8 mouse cellular contexts compared by ENCODE assay signal in the genomic region with DNA sequence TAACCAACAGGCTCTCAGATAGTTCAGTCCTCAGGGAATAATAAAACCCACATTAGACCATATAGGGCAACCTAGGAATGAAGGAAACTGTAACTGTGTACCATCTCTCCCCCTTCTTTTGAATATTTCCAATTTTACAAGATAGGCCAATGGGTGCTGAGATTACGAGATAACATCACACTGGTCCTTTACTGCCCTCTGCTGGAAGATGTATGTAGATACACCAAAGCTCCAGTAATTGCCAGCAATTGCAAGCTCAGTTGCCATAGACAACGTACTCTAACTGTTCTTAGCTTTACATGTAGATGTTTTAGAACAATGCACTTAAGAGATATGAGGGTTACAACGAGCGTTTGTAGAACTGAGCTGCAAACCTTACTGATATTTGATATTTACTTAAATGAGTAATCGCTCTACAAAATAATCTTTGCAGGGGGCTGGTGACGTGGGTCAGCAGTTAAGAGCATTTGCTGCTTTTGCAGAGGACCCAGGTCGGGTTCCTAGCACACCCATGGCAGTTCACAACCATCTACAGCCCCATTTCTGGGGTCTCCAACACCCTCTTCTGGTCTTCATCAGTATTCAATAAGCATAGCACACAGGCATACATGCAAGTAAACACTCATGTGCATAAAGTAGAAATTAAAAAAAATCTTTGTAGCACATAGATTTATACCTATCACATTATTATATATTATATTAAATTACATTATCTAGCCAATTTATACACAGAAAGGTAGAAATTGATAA. TPM values are rescaled to one million over a fixed set of nuclear protein-coding genes. Genes with fewer than 3 reads are reported as not detected.
A peak's percentile ranks its signal among the peaks of the same experiment; 100 is the strongest.
DNase-seq lines count a peak whose midpoint lies in the region; ATAC-seq and TF ChIP-seq lines count a peak whose summit lies in the region.

No protein-coding gene starts in this region.

- no peak overlapping the region for H3K27ac ChIP-seq in gastrocnemius, adult 2 months
- no peak overlapping the region for H3K27ac ChIP-seq in CH12.LX (ENCODE audit: insufficient read depth, low read depth)
- no peak overlapping the region for H3K27ac ChIP-seq in cerebellum, adult 2 months (ENCODE audit: insufficient read depth, low read length)
- H3K27ac ChIP-seq in lung, embryonic 16.5 days (ENCODE audit: low read length) = no peak overlapping the region

- TF ChIP-seq RAD21 in CH12.LX (IDR thresholded peaks at IDR 0.05; ENCODE audit: low read depth, low read length) = peak; percentile 85

- no peaks in the 10 kb centered on the region for H3K27me3 ChIP-seq in CH12.LX (replicated peaks)
- no peaks in the 10 kb centered on the region for H3K27me3 ChIP-seq in cerebellum, adult 2 months (ENCODE audit: control insufficient read depth, insufficient read depth, low read length)
- H3K27me3 ChIP-seq in lung, embryonic 16.5 days (ENCODE audit: control insufficient read depth, insufficient read depth, low read depth, low read length) = no peaks in the 10 kb centered on the region

- no peak for TF ChIP-seq EP300 in CH12.LX (IDR thresholded peaks at IDR 0.05; ENCODE audit: low read length)

- no peaks in the 10 kb centered on the region for H3K9me3 ChIP-seq in CH12.LX (replicated peaks; ENCODE audit: low read length)
- H3K9me3 ChIP-seq in lung, embryonic 16.5 days (ENCODE audit: control insufficient read depth, low read length) = no peaks in the 10 kb centered on the region

- no peaks in the 10 kb centered on the region for H3K79me2 ChIP-seq in CH12.LX (replicated peaks; ENCODE audit: control insufficient read depth, extremely low read depth, insufficient read depth, poor library complexity, severe bottlenecking)

- TF ChIP-seq CTCF in gastrocnemius, adult 2 months (IDR thresholded peaks at IDR 0.05) = peak; percentile 93
- TF ChIP-seq CTCF in CH12.LX (conservative IDR thresholded peaks at IDR 0.05 in 1 of 2, IDR thresholded peaks at IDR 0.05 in 1 of 2; ENCODE audit: low read depth in 2 of 2, low read length in 2 of 2) = peak; percentile 82 to 87
- peak; percentile 56; the same call in 1 of the 2 replicates for TF ChIP-seq CTCF in cerebellum, adult 2 months (IDR thresholded peaks at IDR 0.05; ENCODE audit: borderline replicate concordance, insufficient read depth, low read depth, low read length)

- WGBS in cerebellum, adult 2 months = 34% methylated on average over 7 of the region's 7 CpGs
- 34% methylated on average over 7 of the region's 7 CpGs for WGBS in lung, embryonic 16.5 days

- 0 out of 2 replicates have a peak, but pooled peaks have one; percentile 23 for ATAC-seq in lung, embryonic 16.5 days (ENCODE audit: low read depth)

- no peak for DNase-seq in gastrocnemius, adult 2 months
- no peak for DNase-seq in gastrocnemius, postnatal 25 days
- DNase-seq in CH12.LX (ENCODE audit: extremely low read depth) = peak; percentile 82
- peak in 1 of 2 experiments; percentile 56 for DNase-seq in cerebellum, adult 2 months
- peak; percentile 80 for DNase-seq in forelimb bud, embryonic 11.5 days (ENCODE audit: low read depth, low spot score)
- DNase-seq in kidney, postnatal 10 days = peak; percentile 51
- DNase-seq in retina, adult 2 months (ENCODE audit: low read depth, low spot score) = peak; percentile 67

- H3K36me3 ChIP-seq in CH12.LX (replicated peaks in 1 of 2; ENCODE audit: control insufficient read depth in 1 of 2, insufficient read depth in 1 of 2, low read length in 1 of 2) = no peaks in the 10 kb centered on the region
- H3K36me3 ChIP-seq in lung, embryonic 16.5 days (ENCODE audit: control insufficient read depth, insufficient read depth, low read length) = no peaks in the 10 kb centered on the region

- H3K4me1 ChIP-seq in CH12.LX (ENCODE audit: control insufficient read depth in 1 of 2, insufficient read depth in 2 of 2) = peaks cover 0 to 3% of the 10 kb centered on the region in 2 experiments; a peak in 1 of 4 replicates
- no peaks in the 10 kb centered on the region for H3K4me1 ChIP-seq in cerebellum, adult 2 months (ENCODE audit: control insufficient read depth, insufficient read depth, low read length)
- no peaks in the 10 kb centered on the region for H3K4me1 ChIP-seq in lung, embryonic 16.5 days (replicated peaks; ENCODE audit: control insufficient read depth, insufficient read depth, low read length)

- no peak overlapping the region for H3K4me3 ChIP-seq in gastrocnemius, adult 2 months
- no peak overlapping the region for H3K4me3 ChIP-seq in CH12.LX (replicated peaks in 1 of 3; ENCODE audit: low read depth in 2 of 3, low read length in 2 of 3, poor library complexity in 1 of 3)
- H3K4me3 ChIP-seq in cerebellum, adult 2 months (replicated peaks; ENCODE audit: insufficient read depth, low read depth, low read length) = no peak overlapping the region
- H3K4me3 ChIP-seq in lung, embryonic 16.5 days (ENCODE audit: low read length) = no peak overlapping the region

- intact Hi-C loops in gastrocnemius, adult 2 months (cut with DNase I) = loop anchor here (1.0 to 5.0 kb wide), 2 partner anchors 67 to 221 kb away; no protein-coding TSS in a partner anchor

- no peak overlapping the region for H3K9ac ChIP-seq in CH12.LX (ENCODE audit: insufficient read depth, low read depth)
- H3K9ac ChIP-seq in lung, embryonic 16.5 days (ENCODE audit: low read length) = no peak overlapping the region

- dilution Hi-C loops in CH12.LX (cut with MboI; ENCODE audit: extremely low pct_ligation_motif_present, extremely low pct_unique_long_range_greater_than_20kb, low sequenced_read_pairs) = no loop called here

- no peak overlapping the region for H3K4me2 ChIP-seq in CH12.LX (ENCODE audit: insufficient read depth, low read depth, poor library complexity, severe bottlenecking)
- no peak overlapping the region for H3K4me2 ChIP-seq in lung, embryonic 16.5 days (ENCODE audit: low read depth, low read length)

- no peak for TF ChIP-seq POLR2A in CH12.LX (IDR thresholded peaks at IDR 0.05; ENCODE audit: low read depth, low read length)
- TF ChIP-seq POLR2A in cerebellum, adult 2 months (IDR thresholded peaks at IDR 0.05; ENCODE audit: borderline replicate concordance, insufficient read depth, low read length) = no peak

- in situ Hi-C loops in CH12.LX (cut with MboI; ENCODE audit: low pct_ligation_motif_present, low pct_unique_long_range_greater_than_20kb, low sequenced_read_pairs) = loop anchor here (25.0 kb wide), 1 partner anchor 677 kb away; no protein-coding TSS in a partner anchor

TF ChIP-seq in CH12.LX, 34 proteins besides CTCF, POLR2A, EP300 and RAD21:
- TF ChIP-seq ZC3H11A (IDR thresholded peaks at IDR 0.05; ENCODE audit: low read depth, low read length) = 0 out of 2 replicates have a peak, but pooled peaks have one; percentile 10
- TF ChIP-seq USF2 (conservative IDR thresholded peaks at IDR 0.05; ENCODE audit: low read depth, low read length) = no peak
- TF ChIP-seq SMC3 (IDR thresholded peaks at IDR 0.05; ENCODE audit: low read depth, low read length) = peak; percentile 78

RNA-seq across cellular contexts. Expression of gene Prpf4b, which starts 10.5 kb away (rescaled TPM):
- total RNA-seq in gastrocnemius, adult 2 months (2021) = 10 to 100 TPM; 29.2 to 31.1 TPM
- total RNA-seq in gastrocnemius, postnatal 25 days (2021) = 10 to 100 TPM; 26.9 to 27.3 TPM
- total RNA-seq in CH12.LX (2012; rRNA removed) = 51.1 and 62.7 TPM in 2 replicates
- total RNA-seq in CH12.LX (2014; rRNA removed) = 57.3 and 68.8 TPM in 2 replicates
- polyA plus RNA-seq in CH12.LX (2012; ENCODE audit: insufficient read length, low read depth) = 94.9 and 112 TPM in 2 replicates
- 100 and 112 TPM in 2 replicates for polyA plus RNA-seq in cerebellum, adult 2 months (2012; rRNA removed)
- polyA plus RNA-seq in lung, embryonic 16.5 days (2015; fragmentation: Nextera tagmentation; extraction: Ambion mirVana) = 65.2 and 70.6 TPM in 2 replicates

RNA-seq across cellular contexts. Expression of gene Fam217a, which starts 59.5 kb away (rescaled TPM):
- total RNA-seq in gastrocnemius, adult 2 months (2021) = under 1 TPM in 1 of 2 experiments, not detected in 1; 0.13 TPM
- total RNA-seq in gastrocnemius, postnatal 25 days (2021) = not detected
- total RNA-seq in CH12.LX (2012; rRNA removed) = not detected in 2 replicates
- total RNA-seq in CH12.LX (2014; rRNA removed) = not detected in 2 replicates
- polyA plus RNA-seq in CH12.LX (2012; ENCODE audit: insufficient read length, low read depth) = not detected in 2 replicates
- 0.84 and 1.1 TPM in 2 replicates for polyA plus RNA-seq in cerebellum, adult 2 months (2012; rRNA removed)
- 1.7 and 1.9 TPM in 2 replicates for polyA plus RNA-seq in lung, embryonic 16.5 days (2015; fragmentation: Nextera tagmentation; extraction: Ambion mirVana)

RNA-seq across cellular contexts. Expression of gene 4933417A18Rik, which starts 59.6 kb away (rescaled TPM):
- not detected for total RNA-seq in gastrocnemius, adult 2 months (2021)
- not detected for total RNA-seq in gastrocnemius, postnatal 25 days (2021)
- total RNA-seq in CH12.LX (2012; rRNA removed) (not detected in 2 replicates), CH12.LX (2014; rRNA removed) (not detected in 2 replicates)
- polyA plus RNA-seq in CH12.LX (2012; ENCODE audit: insufficient read length, low read depth) = not detected in 2 replicates
- polyA plus RNA-seq in cerebellum, adult 2 months (2012; rRNA removed) = not detected in 2 replicates
- not detected in 2 replicates for polyA plus RNA-seq in lung, embryonic 16.5 days (2015; fragmentation: Nextera tagmentation; extraction: Ambion mirVana)

Comparison
In these comparisons a context has a peak if more than half of its experiments do, and no peak if none do; other contexts are left out.
1. DNase-seq: peak in CH12.LX (single experiment), forelimb bud, embryonic 11.5 days (single experiment), kidney, postnatal 10 days (single experiment) and retina, adult 2 months (single experiment); none in gastrocnemius, adult 2 months (single experiment) and gastrocnemius, postnatal 25 days (single experiment).
2. Peak in every context shown above with its lines, with median percentiles within 50 percentile points of each other: CTCF ChIP-seq.